ENCODE assay signal across 8 mouse cellular contexts in genomic region chr5:142440451-142441147, GRCm38 (mm10). TPM values are rescaled to one million over a fixed set of nuclear protein-coding genes. Genes with fewer than 3 reads are reported as not detected.
DNase-seq lines count a peak whose midpoint lies in the region; ATAC-seq lines count a peak whose summit lies in the region.

No protein-coding gene starts in this region.

- peak; percentile 94 for ATAC-seq in heart, embryonic 13.5 days (ENCODE audit: extremely low read depth, insufficient number of reproducible peaks, low FRiP score, low TSS enrichment)
- ATAC-seq in kidney, embryonic 16.5 days (ENCODE audit: low FRiP score, low TSS enrichment) = peak; percentile 96
- peak; percentile 95 for ATAC-seq in neural tube, embryonic 12.5 days (ENCODE audit: low FRiP score, low read depth)

- no peaks in the 10 kb centered on the region for H3K27me3 ChIP-seq in erythroblast, embryonic 14.5 days (ENCODE audit: control insufficient read depth)
- H3K27me3 ChIP-seq in heart, embryonic 13.5 days (replicated peaks) = no peaks in the 10 kb centered on the region
- no peaks in the 10 kb centered on the region for H3K27me3 ChIP-seq in kidney, embryonic 16.5 days (ENCODE audit: insufficient read depth, low read length)
- no peaks in the 10 kb centered on the region for H3K27me3 ChIP-seq in neural tube, embryonic 12.5 days (replicated peaks)

- H3K4me1 ChIP-seq in erythroblast, embryonic 14.5 days (ENCODE audit: control insufficient read depth) = peaks cover 74% of the 10 kb centered on the region
- H3K4me1 ChIP-seq in heart, embryonic 13.5 days = peaks cover 64% of the 10 kb centered on the region
- H3K4me1 ChIP-seq in kidney, embryonic 16.5 days (ENCODE audit: insufficient read depth, low read length) = peaks cover 60% of the 10 kb centered on the region
- H3K4me1 ChIP-seq in neural tube, embryonic 12.5 days = peaks cover 55% of the 10 kb centered on the region

- peak overlapping the region; percentile 65 for H3K4me3 ChIP-seq in erythroblast, embryonic 14.5 days (replicated peaks)
- H3K4me3 ChIP-seq in heart, embryonic 13.5 days = peak overlapping the region; percentile 51
- peak overlapping the region; percentile 30 for H3K4me3 ChIP-seq in kidney, embryonic 16.5 days (ENCODE audit: low read length)
- peak overlapping the region; percentile 23; the same call in 1 of the 2 replicates for H3K4me3 ChIP-seq in neural tube, embryonic 12.5 days

- peak overlapping the region; percentile 79 for H3K9ac ChIP-seq in heart, embryonic 13.5 days
- peak overlapping the region; percentile 55 for H3K9ac ChIP-seq in kidney, embryonic 16.5 days (replicated peaks; ENCODE audit: low read length)
- 0 out of 2 replicates have a peak overlapping the region, but pooled peaks have one; percentile 17 for H3K9ac ChIP-seq in neural tube, embryonic 12.5 days

- DNase-seq in CD8-positive naive resting alpha-beta T cell, adult 2 months (ENCODE audit: low read depth in 2 of 2, low spot score in 2 of 2) = peak; percentile 84 to 86
- DNase-seq in adrenal gland, postnatal 36 days = peak; percentile 96
- DNase-seq in lung, adult 18-20 months = peak; percentile 99 to 100
- DNase-seq in testis, postnatal 14 days (ENCODE audit: low spot score) = peak; percentile 89

- peak overlapping the region; percentile 76 for H3K4me2 ChIP-seq in heart, embryonic 13.5 days
- H3K4me2 ChIP-seq in kidney, embryonic 16.5 days (replicated peaks; ENCODE audit: low read depth, low read length) = peak overlapping the region; percentile 55
- H3K4me2 ChIP-seq in neural tube, embryonic 12.5 days (replicated peaks) = peak overlapping the region; percentile 57

- H3K36me3 ChIP-seq in erythroblast, embryonic 14.5 days (ENCODE audit: control insufficient read depth) = peaks cover 24% of the 10 kb centered on the region
- H3K36me3 ChIP-seq in heart, embryonic 13.5 days = peaks cover 20% of the 10 kb centered on the region
- H3K36me3 ChIP-seq in kidney, embryonic 16.5 days (ENCODE audit: insufficient read depth, low read length) = peaks cover 11% of the 10 kb centered on the region
- H3K36me3 ChIP-seq in neural tube, embryonic 12.5 days = peaks cover 12% of the 10 kb centered on the region

- no peaks in the 10 kb centered on the region for H3K9me3 ChIP-seq in erythroblast, embryonic 14.5 days (ENCODE audit: control insufficient read depth, low read length)
- no peaks in the 10 kb centered on the region for H3K9me3 ChIP-seq in heart, embryonic 13.5 days
- H3K9me3 ChIP-seq in kidney, embryonic 16.5 days (ENCODE audit: low read length) = no peaks in the 10 kb centered on the region
- no peaks in the 10 kb centered on the region for H3K9me3 ChIP-seq in neural tube, embryonic 12.5 days

- H3K27ac ChIP-seq in heart, embryonic 13.5 days (replicated peaks) = peak overlapping the region; percentile 94
- H3K27ac ChIP-seq in kidney, embryonic 16.5 days (ENCODE audit: low read length) = peak overlapping the region; percentile 94
- H3K27ac ChIP-seq in neural tube, embryonic 12.5 days = peak overlapping the region; percentile 47

- WGBS in heart, embryonic 13.5 days = 1% methylated on average over 19 of the region's 19 CpGs
- whole genome bisulfite sequencing in kidney, embryonic 16.5 days = under 1% methylated on average over 19 of the region's 19 CpGs
- WGBS in neural tube, embryonic 12.5 days = under 1% methylated on average over 19 of the region's 19 CpGs

RNA-seq across cellular contexts. Expression of gene Ap5z1, which starts 23.1 kb away (rescaled TPM):
- total RNA-seq in adrenal gland, postnatal 36 days (2021) = 10 to 100 TPM; 13.4 to 17.9 TPM
- polyA plus RNA-seq in erythroblast, embryonic 14.5 days (2012) = 1.7 and 1.9 TPM in 2 replicates
- 6.9 and 7.4 TPM in 2 replicates for polyA plus RNA-seq in heart, embryonic 13.5 days (2015; fragmentation: Nextera tagmentation; extraction: Ambion mirVana)
- 13.2 and 13.8 TPM in 2 replicates for polyA plus RNA-seq in kidney, embryonic 16.5 days (2015; fragmentation: Nextera tagmentation; extraction: Ambion mirVana)
- 15.7 and 17.7 TPM in 2 replicates for polyA plus RNA-seq in neural tube, embryonic 12.5 days (2016; fragmentation: Nextera tagmentation; extraction: Ambion mirVana)

RNA-seq across cellular contexts. Expression of gene Foxk1, which starts 39.3 kb away (rescaled TPM):
- total RNA-seq in adrenal gland, postnatal 36 days (2021) = 10 to 100 TPM; 21.3 to 22.3 TPM
- 0.77 and 0.91 TPM in 2 replicates for polyA plus RNA-seq in erythroblast, embryonic 14.5 days (2012)
- 3.4 and 4.3 TPM in 2 replicates for polyA plus RNA-seq in heart, embryonic 13.5 days (2015; fragmentation: Nextera tagmentation; extraction: Ambion mirVana)
- polyA plus RNA-seq in kidney, embryonic 16.5 days (2015; fragmentation: Nextera tagmentation; extraction: Ambion mirVana) = 3.6 and 4.4 TPM in 2 replicates
- 6.2 and 7.2 TPM in 2 replicates for polyA plus RNA-seq in neural tube, embryonic 12.5 days (2016; fragmentation: Nextera tagmentation; extraction: Ambion mirVana)

Comparison
In these comparisons a context has a peak if more than half of its experiments do, and no peak if none do; other contexts are left out.
1. Peak in every context shown above with its lines: DNase-seq, ATAC-seq, H3K4me3 ChIP-seq and H3K27ac ChIP-seq.
2. H3K9ac ChIP-seq: peak in every context shown above with its lines; median percentile 79 in heart, embryonic 13.5 days; 55 in kidney, embryonic 16.5 days; 17 in neural tube, embryonic 12.5 days.